Mouse (Mus musculus) forelimb bud, embryonic 11.5 days (tissue): ENCODE measurements around the gene Hax1.
A peak's percentile ranks its signal among the peaks of the same experiment; 100 is the strongest.

Experiments
- DNase-seq: peaks from one replicate; pipeline ENCODE4 v3.0.0-alpha.2; 2012; ENCODE audit warnings: low read depth, low spot score

Hax1 gene

GRCm38 (mm10) chr3:89962059-89962750 lies 36.4 kb downstream of the Hax1 start:
- no peak for DNase-seq

- DNase-seq, result no peak
Observed at GRCm38 (mm10) chr3:89961436-89961835, 37.1 kb downstream of the Hax1 start.

GRCm38 (mm10) chr3:89960469-89960868 lies 38.1 kb downstream of the Hax1 start:
- peak; percentile 88 for DNase-seq

DNA sequence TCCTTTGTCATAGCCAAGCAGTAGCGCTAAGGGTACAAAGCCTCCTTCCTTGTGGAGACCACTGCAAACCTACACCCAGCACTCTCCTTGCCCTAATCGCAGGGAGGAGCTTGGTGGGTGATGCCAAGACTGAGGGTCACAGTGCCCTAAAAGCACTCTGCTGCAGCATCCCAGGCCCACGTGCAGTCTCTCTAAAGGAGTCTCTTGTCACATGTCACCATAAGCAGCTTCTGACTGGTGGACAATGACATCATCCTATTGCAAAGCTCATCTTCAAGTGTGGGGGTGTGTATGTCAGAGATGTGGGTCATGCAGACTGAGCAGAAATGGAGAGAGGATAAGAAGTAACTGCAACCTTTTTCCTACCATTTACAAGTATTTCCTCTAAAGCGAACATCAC lies 39.1 kb downstream of the Hax1 start:
- no peak for DNase-seq

DNA sequence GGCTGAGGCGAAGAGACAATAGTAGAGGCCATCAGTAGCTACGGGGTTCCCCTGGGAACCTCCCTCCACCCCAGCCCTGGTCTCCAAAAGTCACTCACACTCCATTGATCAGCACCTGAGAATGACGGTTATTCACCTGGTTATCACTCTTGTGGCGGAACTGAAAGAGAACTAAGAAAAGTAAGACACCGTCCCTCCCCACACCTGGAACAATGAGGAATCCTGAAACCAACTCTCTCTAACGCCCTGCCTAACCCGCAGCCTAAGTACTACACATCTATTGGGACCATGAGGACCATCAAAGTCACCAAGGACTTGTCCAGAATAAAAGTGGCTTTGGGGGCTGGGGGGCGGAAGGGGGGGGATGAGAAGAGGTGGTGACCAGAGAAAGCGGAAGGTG lies 40.7 kb downstream of the Hax1 start:
- DNase-seq, result no peak

DNA sequence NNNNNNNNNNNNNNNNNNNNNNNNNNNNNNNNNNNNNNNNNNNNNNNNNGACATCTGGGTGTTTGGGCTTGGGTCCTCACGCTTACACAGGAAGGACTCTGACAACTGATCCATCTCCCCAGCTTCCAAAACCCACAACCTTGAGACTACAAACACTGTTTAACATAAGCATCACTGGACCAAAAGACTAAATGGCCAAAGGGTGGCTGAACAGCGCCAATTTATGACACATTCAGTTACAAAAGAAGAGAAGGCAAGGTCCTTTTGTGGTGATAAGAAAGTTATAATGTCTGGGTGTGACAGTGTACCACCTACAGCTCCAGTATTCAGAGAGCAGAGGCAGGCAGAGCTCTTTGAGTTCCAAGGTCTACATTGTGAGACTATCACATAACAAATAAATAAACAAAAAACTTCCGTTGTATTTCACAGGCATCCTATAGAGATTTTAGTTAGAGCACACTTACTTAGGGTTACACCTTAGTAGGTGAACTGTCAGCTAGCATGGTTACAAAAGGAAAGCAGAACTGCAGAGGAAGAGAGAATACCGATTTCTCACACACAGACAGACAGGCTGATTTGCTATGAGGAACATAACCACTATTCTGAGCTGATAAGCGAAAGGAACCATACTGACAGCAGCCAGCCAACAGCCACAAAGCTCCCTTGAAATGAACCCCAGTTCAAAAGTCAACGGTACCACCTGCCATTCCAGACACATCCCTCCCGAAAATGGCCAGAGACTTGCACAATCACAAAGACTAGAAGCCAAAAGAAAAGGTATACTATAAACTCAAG lies 42.2 kb downstream of the Hax1 start:
- DNase-seq, result no peak

GRCm38 (mm10) chr3:89953420-89953819 lies 45.2 kb downstream of the Hax1 start:
- DNase-seq, result peak; percentile 72

DNA sequence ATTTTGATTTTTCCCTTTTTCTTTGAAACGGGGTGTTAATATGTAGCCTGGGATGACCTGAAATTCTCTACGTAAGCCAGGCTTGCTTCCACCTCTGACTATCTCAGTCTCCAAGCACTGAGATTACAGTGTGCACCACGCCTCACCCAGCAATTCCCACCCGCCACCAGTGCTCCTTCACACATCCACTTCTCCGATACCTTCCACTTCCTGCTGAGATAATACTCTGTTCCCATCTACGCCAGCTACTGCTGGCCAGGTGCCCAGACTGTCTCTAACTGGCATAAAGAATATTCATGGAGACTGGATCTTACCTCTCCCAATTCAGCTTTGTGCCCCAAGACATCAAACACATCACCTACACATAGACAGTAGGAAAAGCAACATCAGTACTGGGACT lies 49.9 kb downstream of the Hax1 start:
- no peak for DNase-seq

DNA sequence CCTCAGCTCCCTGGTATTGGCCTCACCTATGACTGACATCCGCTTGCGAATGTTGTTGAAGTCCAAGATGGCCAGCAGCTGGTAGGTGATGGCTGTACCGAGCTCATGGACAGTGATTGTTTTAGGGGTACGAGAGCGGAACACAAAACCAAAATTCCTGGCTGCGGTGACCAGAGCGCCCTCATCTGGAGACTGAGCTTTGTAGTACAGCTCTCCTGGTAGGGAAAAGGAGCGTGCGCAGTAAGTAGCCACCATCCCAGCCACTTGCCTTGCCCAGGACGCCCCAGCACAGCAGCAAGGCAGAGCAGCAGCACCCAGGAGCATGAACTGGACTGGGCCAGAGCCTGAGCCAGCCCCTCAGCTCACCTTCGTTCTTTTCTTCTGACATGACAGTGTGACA lies 50.6 kb downstream of the Hax1 start:
- no peak for DNase-seq
